Mouse (Mus musculus): ENCODE data around the gene Prm3.
"Not testable (repeated sequence)": the region's sequence is repeated elsewhere in the genome, so short reads cannot be mapped to it uniquely, and the experiment has no call there.

The Prm3 gene

GRCm38 (mm10) chr16:10790702-10791101 is at the start of gene Prm3:
Gene Prm3, minus strand, starts transcription at chr16:10790914.
- no peak for DNase-seq (ENCODE audit: low read depth)

DNA sequence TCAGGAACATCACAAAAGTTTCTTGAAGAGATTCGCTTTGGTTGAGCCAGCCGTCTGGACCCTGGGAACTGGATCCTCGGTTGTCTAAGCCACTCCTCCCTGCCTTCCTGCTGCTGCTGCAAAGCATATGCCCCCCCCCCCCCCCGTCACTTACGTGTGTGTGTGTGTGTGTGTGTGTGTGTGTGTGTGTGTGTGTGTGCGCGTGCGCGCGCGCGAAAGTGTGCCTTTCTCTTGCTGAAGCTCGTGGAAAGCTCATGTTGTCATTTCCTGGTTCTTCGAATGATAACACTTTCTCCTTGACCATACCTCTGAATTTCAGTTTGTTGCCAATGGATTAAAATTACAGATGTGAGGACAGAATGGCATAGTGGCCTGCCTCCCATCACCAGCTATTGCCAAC is 49.3 kb upstream of the Prm3 start:
- no peak for DNase-seq (ENCODE audit: low read depth)

- DNase-seq (ENCODE audit: low read depth): no peak
Observed at GRCm38 (mm10) chr16:10838487-10839245, 48.0 kb upstream of the Prm3 start.

DNA sequence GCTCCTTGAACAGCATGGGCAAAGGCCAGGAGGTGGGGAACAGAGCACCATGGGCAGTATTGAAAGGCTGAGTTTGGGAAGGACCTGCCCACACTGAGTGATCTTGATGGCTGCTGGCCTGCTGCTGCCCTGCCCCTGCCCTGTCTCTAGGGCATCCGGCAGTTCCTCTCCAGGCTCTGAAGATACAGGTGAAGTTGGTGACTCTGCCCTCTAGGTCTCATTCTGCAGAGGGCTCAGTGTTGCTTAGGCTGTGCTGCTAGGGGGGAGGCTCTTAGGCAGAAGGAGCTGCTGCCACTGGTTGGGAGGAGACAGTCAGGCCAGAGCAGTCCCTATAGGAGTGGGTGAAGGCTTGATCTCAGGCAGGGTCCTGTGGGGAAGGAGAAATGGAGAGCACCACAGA is 47.2 kb upstream of the Prm3 start:
- DNase-seq (ENCODE audit: low read depth): no peak

DNA sequence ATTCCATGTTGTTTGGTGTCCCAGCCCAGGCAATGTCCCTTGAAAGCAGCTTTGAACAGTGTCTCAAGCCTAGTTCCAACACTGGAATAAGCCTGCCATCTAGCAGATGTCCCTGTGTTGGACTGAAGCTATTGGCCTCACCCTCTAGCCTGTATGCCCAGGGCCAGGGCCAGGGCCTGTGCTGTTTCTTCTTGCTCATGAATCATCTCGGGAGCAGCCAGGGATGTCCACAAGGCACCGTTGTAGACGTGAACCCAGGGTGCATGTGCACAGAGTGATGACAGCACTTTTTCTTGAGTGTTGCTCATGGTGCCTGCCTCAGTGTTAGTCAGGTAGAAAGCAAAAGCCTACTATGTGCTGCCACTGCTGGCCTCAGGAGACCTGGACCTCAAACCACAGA is 46.5 kb upstream of the Prm3 start:
- DNase-seq (ENCODE audit: low read depth): no peak

GRCm38 (mm10) chr16:10836388-10836787 is 45.7 kb upstream of the Prm3 start:
- DNase-seq (ENCODE audit: low read depth): no peak

DNA sequence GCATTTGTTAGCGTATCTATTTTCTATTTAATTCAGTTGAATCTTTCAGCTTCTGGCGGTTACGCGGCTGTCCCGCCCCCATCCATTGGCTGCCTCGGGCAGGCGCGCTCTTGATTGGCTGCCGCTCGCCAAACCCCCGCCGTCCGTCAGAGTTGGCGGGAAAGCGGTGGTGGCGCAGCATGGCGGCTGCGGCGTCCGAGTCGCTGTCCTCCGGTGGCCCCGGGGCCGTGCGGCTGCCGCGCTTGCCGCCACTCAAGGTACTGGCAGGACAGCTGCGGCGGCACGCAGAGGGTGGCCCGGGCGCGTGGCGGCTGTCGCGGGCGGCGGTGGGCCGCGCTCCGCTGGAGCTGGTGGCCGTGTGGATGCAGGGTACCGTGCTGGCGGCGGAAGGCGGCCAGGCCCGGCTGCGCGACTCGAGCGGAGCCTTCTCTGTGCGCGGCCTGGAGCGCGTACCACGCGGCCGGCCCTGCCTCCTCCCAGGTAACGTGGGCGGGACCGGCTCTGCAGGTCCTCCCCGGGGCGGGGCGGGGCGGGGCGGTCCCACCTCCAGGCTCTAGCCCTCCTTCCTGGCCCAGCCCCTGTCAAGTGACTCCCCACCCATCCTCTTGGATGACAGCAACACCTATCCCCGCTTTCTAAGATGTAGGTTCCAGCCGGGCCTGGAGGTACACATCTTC is 44.3 kb upstream of the Prm3 start, which contains the start of gene Rmi2:
Gene Rmi2 (plus strand): TSS at position 149 of the 677 bp plus-strand sequence.
- DNase-seq (ENCODE audit: low read depth): no peak

- DNase-seq (ENCODE audit: low read depth): no peak
Observed at GRCm38 (mm10) chr16:10834542-10834910, 43.8 kb upstream of the Prm3 start.

DNA sequence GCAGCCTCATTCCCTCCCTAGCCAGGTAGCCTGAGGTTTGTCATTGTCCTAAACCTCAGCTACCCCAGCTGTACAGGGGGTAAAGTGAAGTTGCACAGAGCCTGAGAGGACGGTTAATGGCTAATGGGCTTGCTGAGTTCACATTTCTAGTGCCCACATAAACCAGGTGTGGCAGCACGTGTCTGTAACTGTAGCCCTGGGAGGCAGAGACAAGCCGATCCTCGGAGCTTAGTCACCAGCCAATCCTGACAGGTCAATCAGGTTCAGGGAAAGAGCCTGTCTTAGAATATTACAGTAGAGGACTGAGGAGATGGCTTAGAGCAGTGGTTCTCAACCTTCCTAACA is 37.7 kb upstream of the Prm3 start:
- DNase-seq (ENCODE audit: low read depth): no peak

- DNase-seq (ENCODE audit: low read depth): no peak
Observed at GRCm38 (mm10) chr16:10827766-10828460, 37.2 kb upstream of the Prm3 start.

DNA sequence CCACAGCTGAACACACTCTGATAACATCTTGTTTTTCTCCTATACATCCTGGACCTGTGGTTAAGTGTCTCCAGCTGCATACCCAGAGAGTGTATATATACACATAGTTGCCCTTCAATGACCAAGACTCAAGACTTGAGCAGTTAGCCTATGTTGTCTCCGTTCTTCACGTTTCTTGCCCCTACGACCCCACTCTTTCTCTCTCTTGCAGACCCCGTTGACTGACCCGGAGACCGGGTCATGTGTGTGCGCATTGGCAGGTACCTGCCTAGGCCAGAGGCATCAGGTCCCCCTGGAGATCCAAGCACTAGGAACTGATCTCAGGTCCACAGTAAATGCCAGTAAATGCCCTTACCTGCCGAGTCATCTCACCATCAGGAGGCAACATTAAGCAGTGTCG is 36.6 kb upstream of the Prm3 start:
- DNase-seq (ENCODE audit: low read depth): no peak

GRCm38 (mm10) chr16:10825840-10826239 is 35.1 kb upstream of the Prm3 start:
- no peak for DNase-seq (ENCODE audit: low read depth)

DNA sequence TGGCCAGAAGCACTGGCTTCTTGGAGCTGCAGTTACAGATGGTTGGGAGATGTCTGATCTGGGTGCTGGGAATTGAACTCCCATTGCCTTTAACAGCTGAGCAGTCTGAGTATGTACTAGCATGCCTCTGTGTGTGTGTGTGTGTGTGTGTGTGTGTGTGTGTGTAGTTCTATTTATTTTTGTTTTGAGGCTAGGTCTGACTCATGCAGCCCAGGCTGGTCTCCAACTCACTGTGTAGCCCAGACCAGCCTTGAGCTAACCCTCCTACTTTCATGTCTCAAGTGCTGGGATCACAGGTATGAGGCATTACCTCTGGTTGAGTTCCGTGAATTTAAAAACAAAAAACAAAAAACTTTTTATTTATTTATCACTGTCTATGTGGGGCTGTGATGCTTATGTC is 33.8 kb upstream of the Prm3 start:
- DNase-seq (ENCODE audit: low read depth): no peak

DNA sequence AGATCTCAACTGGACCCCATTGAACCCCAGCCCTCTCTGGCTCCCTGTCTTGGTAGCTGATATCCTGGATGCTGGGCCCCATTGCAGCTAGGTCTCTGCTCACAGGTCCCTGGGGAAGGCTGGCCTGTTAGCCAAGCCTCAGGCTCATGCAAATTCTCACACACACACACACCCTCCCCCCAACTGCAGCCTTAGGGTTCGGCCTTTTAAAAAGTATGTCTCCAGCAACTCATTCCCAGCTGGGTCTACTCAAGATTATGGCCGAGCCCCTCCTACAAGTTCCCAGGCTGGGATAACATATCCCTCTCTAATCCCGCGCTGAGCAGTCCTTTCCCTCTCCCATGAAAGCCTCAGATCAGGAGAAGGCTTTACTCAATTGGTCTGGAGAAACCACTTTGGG is 30.7 kb upstream of the Prm3 start:
- DNase-seq (ENCODE audit: low read depth): no peak

DNA sequence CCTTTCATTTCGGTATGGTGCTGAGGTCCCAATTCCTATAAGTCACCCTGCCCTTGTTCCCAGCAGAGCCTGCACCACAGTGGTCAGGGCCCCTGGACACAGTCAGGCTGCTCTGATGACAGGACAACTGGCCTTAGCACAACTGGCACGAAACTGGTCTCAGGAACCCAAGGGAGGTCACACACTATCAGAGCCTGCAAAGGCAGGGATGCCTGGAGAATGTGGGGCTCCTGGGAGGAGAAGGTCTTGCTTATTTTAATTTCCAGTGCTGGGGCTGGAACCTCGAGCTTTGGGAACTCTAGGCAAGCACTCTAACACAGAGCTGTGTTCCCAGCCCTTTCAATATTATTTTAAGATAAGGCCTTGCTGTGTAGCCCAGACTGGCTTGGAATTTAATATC is 29.3 kb upstream of the Prm3 start:
- no peak for DNase-seq (ENCODE audit: low read depth)

DNA sequence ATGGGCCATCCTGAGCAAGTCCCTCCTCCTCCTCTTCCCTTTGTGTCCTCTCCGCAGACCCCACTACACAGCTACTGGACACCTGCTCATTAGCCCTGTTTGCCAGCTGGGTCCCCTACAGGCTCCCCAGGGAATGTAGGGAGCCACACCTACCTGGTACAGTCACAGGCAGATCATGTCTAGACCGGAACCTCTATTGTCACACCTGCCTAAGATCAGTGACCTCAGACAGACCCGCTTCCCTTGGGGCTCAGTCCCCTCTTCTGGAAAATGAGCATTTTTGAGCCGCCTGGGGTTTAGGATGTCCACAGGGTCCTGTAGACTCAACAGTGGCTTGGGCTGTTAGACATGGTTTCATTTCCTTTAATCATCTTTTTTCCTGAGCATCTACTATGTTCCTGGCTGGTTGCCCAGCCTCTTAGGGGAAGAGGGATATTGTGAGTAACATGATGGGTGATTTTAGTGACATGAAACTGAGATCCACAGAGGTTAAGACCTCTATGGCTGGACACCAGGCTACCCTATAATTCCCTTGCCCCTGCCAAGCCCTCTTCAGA is 27.9 kb upstream of the Prm3 start:
- no peak for DNase-seq (ENCODE audit: low read depth)

DNA sequence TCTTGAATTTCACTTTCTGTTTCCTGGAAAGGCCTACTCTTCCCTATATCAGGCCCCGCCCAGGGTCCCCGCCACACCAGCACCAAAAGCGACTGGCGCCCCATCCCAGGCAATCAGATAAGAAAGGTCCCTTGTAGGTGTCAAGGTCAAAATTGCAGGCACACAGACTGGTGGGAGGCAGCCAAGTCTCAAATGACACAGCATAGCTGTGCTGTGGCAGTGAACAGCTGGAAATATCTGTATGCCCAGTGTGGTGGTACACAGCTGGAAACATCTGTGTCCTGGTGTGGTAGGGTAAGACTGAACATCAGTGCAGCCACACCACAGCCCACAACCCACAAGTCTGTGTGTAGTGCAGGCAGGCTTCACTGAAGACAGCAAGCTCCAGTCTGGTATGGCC is 24.1 kb upstream of the Prm3 start:
- DNase-seq (ENCODE audit: low read depth): no peak

DNA sequence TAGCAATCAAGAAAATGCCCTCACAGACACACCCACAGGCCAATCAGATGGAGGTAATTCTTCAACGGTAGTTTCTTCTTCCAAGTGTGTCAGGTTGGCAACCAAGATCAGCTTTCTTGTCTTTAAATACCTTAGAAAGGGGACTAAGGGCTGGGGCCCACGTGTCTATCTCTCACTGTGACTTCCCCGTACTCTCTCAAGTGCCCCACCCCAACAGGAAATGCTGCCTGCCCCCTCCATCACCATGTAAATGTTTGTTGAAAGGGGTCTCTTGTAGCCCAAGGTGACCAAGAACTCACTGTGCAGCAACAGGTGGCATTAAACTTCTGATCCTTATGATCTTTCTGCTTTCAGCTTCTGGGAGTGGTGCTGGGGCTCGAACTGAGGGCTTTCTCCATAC is 23.0 kb upstream of the Prm3 start:
- no peak for DNase-seq (ENCODE audit: low read depth)

- no peak for DNase-seq (ENCODE audit: low read depth)
Observed at GRCm38 (mm10) chr16:10812865-10813371, 22.2 kb upstream of the Prm3 start, which contains the start of gene Gm11172. Gene Gm11172, plus strand, starts transcription at chr16:10812915.

GRCm38 (mm10) chr16:10810376-10810775 is 19.7 kb upstream of the Prm3 start:
- no peak for DNase-seq (ENCODE audit: low read depth)

- DNase-seq (ENCODE audit: low read depth): no peak
Observed at GRCm38 (mm10) chr16:10805789-10806527, 15.2 kb upstream of the Prm3 start, which contains the start of gene Prm1. Gene Prm1, minus strand, starts transcription at chr16:10805839.

- not testable (repeated sequence) for DNase-seq (ENCODE audit: low read depth)
Observed at GRCm38 (mm10) chr16:10802420-10802819, 11.7 kb upstream of the Prm3 start.

All from fibroblast of lung, adult 2 months (primary cell).